Mouse (Mus musculus) urinary bladder, postnatal 10 days (tissue): Measurements from ENCODE around the gene Cox16.

Experiments used
- DNase-seq: peaks from one replicate; pipeline ENCODE4 v3.0.0; 2022; ENCODE audit warnings: low spot score

The Cox16 gene

GRCm38 (mm10) chr12:81324116-81324515 is 160.8 kb downstream of the Cox16 start:
- DNase-seq = no peak

DNA sequence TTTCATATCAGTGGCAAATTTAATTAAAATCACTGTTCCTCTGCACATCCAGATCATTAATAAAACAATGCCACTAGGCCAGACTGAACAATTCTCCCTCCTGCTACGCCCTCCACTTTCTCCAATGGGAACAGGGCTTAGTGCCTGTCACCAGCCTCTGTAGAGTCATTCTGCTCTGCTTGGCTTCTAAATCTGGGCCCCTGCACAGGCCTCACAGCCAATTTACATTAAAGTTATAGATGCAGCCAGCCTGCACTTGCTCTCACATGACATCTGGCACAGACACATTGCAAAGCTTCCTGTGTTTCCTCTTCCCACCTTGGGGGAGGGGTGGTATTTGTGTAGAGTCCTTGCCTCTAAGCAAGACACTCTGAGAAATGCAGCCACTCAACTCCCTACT is 163.9 kb downstream of the Cox16 start:
- DNase-seq = no peak

GRCm38 (mm10) chr12:81317811-81318210 is 167.1 kb downstream of the Cox16 start:
- DNase-seq = no peak

DNA sequence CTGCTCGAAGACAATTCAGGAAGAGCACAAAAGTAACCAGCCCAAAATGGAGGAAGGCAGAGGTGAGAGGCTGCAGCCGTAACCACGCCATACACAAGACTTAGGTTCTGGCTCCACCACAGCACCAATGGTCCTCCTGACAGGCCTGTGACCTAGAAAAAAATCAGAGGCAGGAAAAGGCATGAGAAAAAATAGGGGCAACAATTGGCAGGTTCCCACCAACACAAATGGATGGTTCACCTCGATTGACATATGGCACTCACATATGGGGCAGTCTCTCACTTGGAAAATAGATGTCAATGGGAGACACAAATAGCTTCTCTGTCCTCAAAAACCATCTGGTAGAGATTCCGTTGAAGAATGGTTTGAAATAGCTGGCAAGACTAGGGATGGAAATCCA is 169.0 kb downstream of the Cox16 start:
- no peak for DNase-seq
